Mouse (Mus musculus): ENCODE results near the gene Oma1. TPM values are rescaled to one million over a fixed set of nuclear protein-coding genes. Genes with fewer than 3 reads are reported as not detected.
A peak's percentile ranks its signal among the peaks of the same experiment; 100 is the strongest.

Gene Oma1
- polyA plus RNA-seq (2014; fragmentation: Nextera tagmentation; extraction: Ambion mirVana): 16.0 and 18.6 TPM in 2 replicates

- peak; percentile 99 for ATAC-seq (ENCODE audit: low read depth)
- H3K9me3 ChIP-seq (ENCODE audit: control insufficient read depth, low read length): no peaks in the 10 kb centered on the region
- H3K9ac ChIP-seq (ENCODE audit: low read depth, low read length): peak within 1 kb of the TSS; percentile 84
- DNase-seq (ENCODE audit: low spot score): peak; percentile 98
- peak within 1 kb of the TSS; percentile 97 for H3K27ac ChIP-seq (replicated peaks; ENCODE audit: low read depth, low read length)
- WGBS: under 1% methylated on average over 38 of the region's 61 CpGs
- H3K4me2 ChIP-seq (ENCODE audit: low read depth, low read length): peak within 1 kb of the TSS; percentile 55
- peaks cover 4% of the 10 kb centered on the region for H3K4me1 ChIP-seq (ENCODE audit: control insufficient read depth, insufficient read depth, low read length)
- H3K36me3 ChIP-seq (ENCODE audit: control insufficient read depth, insufficient read depth, low read length): no peaks in the 10 kb centered on the region
- H3K4me3 ChIP-seq (ENCODE audit: low read depth, low read length): peak within 1 kb of the TSS; percentile 69
- H3K27me3 ChIP-seq (replicated peaks; ENCODE audit: control insufficient read depth, insufficient read depth, low read length): no peaks in the 10 kb centered on the region
Measured at GRCm38 (mm10) chr4:103313587-103314525, at the start of gene Oma1. TSS of gene Oma1 (plus strand) at chr4:103313812.

- Histone ChIP-seq H3K4me1 (ENCODE audit: control insufficient read depth, insufficient read depth, low read length) (no peaks in the 10 kb centered on the region), H3K9ac (ENCODE audit: low read depth, low read length) (no peak overlapping the region), H3K27ac (replicated peaks; ENCODE audit: low read depth, low read length) (no peak overlapping the region), H3K4me2 (ENCODE audit: low read depth, low read length) (no peak overlapping the region), H3K9me3 (ENCODE audit: control insufficient read depth, low read length) (no peaks in the 10 kb centered on the region), H3K36me3 (ENCODE audit: control insufficient read depth, insufficient read depth, low read length) (no peaks in the 10 kb centered on the region), H3K27me3 (replicated peaks; ENCODE audit: control insufficient read depth, insufficient read depth, low read length) (no peaks in the 10 kb centered on the region), H3K4me3 (ENCODE audit: low read depth, low read length) (no peak overlapping the region)
- ATAC-seq (ENCODE audit: low read depth): no peak
- no peak for DNase-seq (ENCODE audit: low spot score)
- WGBS: 49% methylated on average over 8 of the region's 8 CpGs
Measured at GRCm38 (mm10) chr4:103263812-103264396, 49.7 kb upstream of the Oma1 start.

- ATAC-seq (ENCODE audit: low read depth) (no peak), DNase-seq (ENCODE audit: low spot score) (no peak)
- WGBS: 45% methylated on average over 2 of the region's 2 CpGs
- no peaks in the 10 kb centered on the region for H3K36me3 ChIP-seq (ENCODE audit: control insufficient read depth, insufficient read depth, low read length)
- no peak overlapping the region for H3K4me2 ChIP-seq (ENCODE audit: low read depth, low read length)
- no peaks in the 10 kb centered on the region for H3K9me3 ChIP-seq (ENCODE audit: control insufficient read depth, low read length)
- H3K4me3 ChIP-seq (ENCODE audit: low read depth, low read length): no peak overlapping the region
- no peaks in the 10 kb centered on the region for H3K27me3 ChIP-seq (replicated peaks; ENCODE audit: control insufficient read depth, insufficient read depth, low read length)
- no peak overlapping the region for H3K27ac ChIP-seq (replicated peaks; ENCODE audit: low read depth, low read length)
- no peak overlapping the region for H3K9ac ChIP-seq (ENCODE audit: low read depth, low read length)
- H3K4me1 ChIP-seq (ENCODE audit: control insufficient read depth, insufficient read depth, low read length): no peaks in the 10 kb centered on the region
Measured at GRCm38 (mm10) chr4:103265166-103265565, 48.4 kb upstream of the Oma1 start.

- Histone ChIP-seq H3K27me3 (replicated peaks; ENCODE audit: control insufficient read depth, insufficient read depth, low read length) (no peaks in the 10 kb centered on the region), H3K9me3 (ENCODE audit: control insufficient read depth, low read length) (no peaks in the 10 kb centered on the region), H3K9ac (ENCODE audit: low read depth, low read length) (no peak overlapping the region), H3K36me3 (ENCODE audit: control insufficient read depth, insufficient read depth, low read length) (no peaks in the 10 kb centered on the region), H3K27ac (replicated peaks; ENCODE audit: low read depth, low read length) (no peak overlapping the region), H3K4me1 (ENCODE audit: control insufficient read depth, insufficient read depth, low read length) (no peaks in the 10 kb centered on the region), H3K4me2 (ENCODE audit: low read depth, low read length) (no peak overlapping the region), H3K4me3 (ENCODE audit: low read depth, low read length) (no peak overlapping the region)
- ATAC-seq (ENCODE audit: low read depth) (no peak), DNase-seq (ENCODE audit: low spot score) (no peak)
- 77% methylated on average over 4 of the region's 4 CpGs for WGBS
Measured at GRCm38 (mm10) chr4:103269336-103269735, 44.3 kb upstream of the Oma1 start.

- H3K27ac ChIP-seq (replicated peaks; ENCODE audit: low read depth, low read length): no peak overlapping the region
- no peak overlapping the region for H3K4me2 ChIP-seq (ENCODE audit: low read depth, low read length)
- H3K4me1 ChIP-seq (ENCODE audit: control insufficient read depth, insufficient read depth, low read length): no peaks in the 10 kb centered on the region
- no peaks in the 10 kb centered on the region for H3K27me3 ChIP-seq (replicated peaks; ENCODE audit: control insufficient read depth, insufficient read depth, low read length)
- ATAC-seq (ENCODE audit: low read depth) (no peak), DNase-seq (ENCODE audit: low spot score) (no peak)
- H3K9me3 ChIP-seq (ENCODE audit: control insufficient read depth, low read length): no peaks in the 10 kb centered on the region
- no peak overlapping the region for H3K9ac ChIP-seq (ENCODE audit: low read depth, low read length)
- no peak overlapping the region for H3K4me3 ChIP-seq (ENCODE audit: low read depth, low read length)
- no peaks in the 10 kb centered on the region for H3K36me3 ChIP-seq (ENCODE audit: control insufficient read depth, insufficient read depth, low read length)
- WGBS: 75% methylated on average over 3 of the region's 8 CpGs
Measured at GRCm38 (mm10) chr4:103273021-103273420, 40.6 kb upstream of the Oma1 start.

- Histone ChIP-seq H3K27ac (replicated peaks; ENCODE audit: low read depth, low read length) (no peak overlapping the region), H3K9me3 (ENCODE audit: control insufficient read depth, low read length) (no peaks in the 10 kb centered on the region), H3K27me3 (replicated peaks; ENCODE audit: control insufficient read depth, insufficient read depth, low read length) (no peaks in the 10 kb centered on the region), H3K9ac (ENCODE audit: low read depth, low read length) (no peak overlapping the region), H3K36me3 (ENCODE audit: control insufficient read depth, insufficient read depth, low read length) (no peaks in the 10 kb centered on the region), H3K4me2 (ENCODE audit: low read depth, low read length) (no peak overlapping the region), H3K4me3 (ENCODE audit: low read depth, low read length) (no peak overlapping the region), H3K4me1 (ENCODE audit: control insufficient read depth, insufficient read depth, low read length) (no peaks in the 10 kb centered on the region)
- ATAC-seq (ENCODE audit: low read depth) (no peak), DNase-seq (ENCODE audit: low spot score) (no peak)
- whole genome bisulfite sequencing: 79% methylated on average over 7 of the region's 7 CpGs
Measured at GRCm38 (mm10) chr4:103288342-103288741, 25.3 kb upstream of the Oma1 start.

- H3K9ac ChIP-seq (ENCODE audit: low read depth, low read length): no peak within 1 kb of the TSS
- no peaks in the 10 kb centered on the region for H3K27me3 ChIP-seq (replicated peaks; ENCODE audit: control insufficient read depth, insufficient read depth, low read length)
- no peaks in the 10 kb centered on the region for H3K9me3 ChIP-seq (ENCODE audit: control insufficient read depth, low read length)
- DNase-seq (ENCODE audit: low spot score) (no peak), ATAC-seq (ENCODE audit: low read depth) (no peak)
- H3K4me1 ChIP-seq (ENCODE audit: control insufficient read depth, insufficient read depth, low read length): no peaks in the 10 kb centered on the region
- H3K27ac ChIP-seq (replicated peaks; ENCODE audit: low read depth, low read length): no peak within 1 kb of the TSS
- no peak within 1 kb of the TSS for H3K4me3 ChIP-seq (ENCODE audit: low read depth, low read length)
- no peaks in the 10 kb centered on the region for H3K36me3 ChIP-seq (ENCODE audit: control insufficient read depth, insufficient read depth, low read length)
- 67% methylated on average over 2 of the region's 2 CpGs for WGBS
- no peak within 1 kb of the TSS for H3K4me2 ChIP-seq (ENCODE audit: low read depth, low read length)
Measured at GRCm38 (mm10) chr4:103290763-103291162, 22.8 kb upstream of the Oma1 start, which contains the start of gene 4921539E11Rik. TSS of gene 4921539E11Rik (minus strand) at chr4:103290863.

- Histone ChIP-seq H3K27me3 (replicated peaks; ENCODE audit: control insufficient read depth, insufficient read depth, low read length) (no peaks in the 10 kb centered on the region), H3K9ac (ENCODE audit: low read depth, low read length) (0 out of 2 replicates have a peak overlapping the region, but pooled peaks have one; percentile 21), H3K27ac (replicated peaks; ENCODE audit: low read depth, low read length) (no peak overlapping the region), H3K4me1 (ENCODE audit: control insufficient read depth, insufficient read depth, low read length) (no peaks in the 10 kb centered on the region), H3K4me3 (ENCODE audit: low read depth, low read length) (no peak overlapping the region), H3K9me3 (ENCODE audit: control insufficient read depth, low read length) (no peaks in the 10 kb centered on the region), H3K36me3 (ENCODE audit: control insufficient read depth, insufficient read depth, low read length) (no peaks in the 10 kb centered on the region), H3K4me2 (ENCODE audit: low read depth, low read length) (peak overlapping the region; percentile 37)
- 52% methylated on average over 10 of the region's 10 CpGs for WGBS
- ATAC-seq (ENCODE audit: low read depth) (no peak), DNase-seq (ENCODE audit: low spot score) (peak; percentile 62)
Measured at GRCm38 (mm10) chr4:103299342-103299741, 14.3 kb upstream of the Oma1 start.

Data from embryonic facial prominence, embryonic 14.5 days (tissue).